In the genomic region with DNA sequence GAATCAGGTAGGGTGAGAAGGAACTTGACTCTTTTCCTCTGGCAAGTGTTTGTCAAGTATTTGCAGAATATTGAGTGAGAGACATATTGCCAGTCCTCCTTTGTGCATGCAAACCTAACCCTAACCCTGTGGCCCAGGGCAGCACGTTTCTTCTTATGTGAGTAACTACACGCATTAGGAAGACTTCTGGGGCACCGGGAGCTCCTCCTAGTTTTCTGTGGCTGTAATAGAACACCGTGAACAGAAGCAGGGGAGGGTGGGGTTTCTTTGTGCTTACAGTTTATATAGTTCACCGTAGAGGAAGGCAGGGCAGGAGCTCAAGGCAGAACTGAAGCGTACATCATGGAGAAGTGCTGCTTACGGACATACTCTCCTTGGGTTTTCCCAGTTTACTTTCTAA, we compare ENCODE assay signal across 13 mouse cellular contexts.
DNase-seq lines count a peak whose midpoint lies in the region; ATAC-seq lines count a peak whose summit lies in the region.
"Had no signal": no experiment of that assay in that cellular context is flagged by ENCODE, and none has a peak within 500 bp of the region (broad histone marks: within the 10 kb centered on the region; RNA-seq: fewer than 3 reads in every experiment).

No protein-coding gene starts in this region.

- no peaks in the 10 kb centered on the region for H3K9me3 ChIP-seq in kidney, embryonic 16.5 days (ENCODE audit: low read length)
- no peaks in the 10 kb centered on the region for H3K9me3 ChIP-seq in intestine, embryonic 15.5 days
- H3K9me3 ChIP-seq in heart, embryonic 12.5 days (replicated peaks) = peaks cover 5% of the 10 kb centered on the region

- no peak overlapping the region for H3K9ac ChIP-seq in kidney, embryonic 16.5 days (replicated peaks; ENCODE audit: low read length)
- H3K9ac ChIP-seq in intestine, embryonic 15.5 days = no peak overlapping the region
- no peak overlapping the region for H3K9ac ChIP-seq in heart, embryonic 12.5 days

- H3K4me3 ChIP-seq in kidney, embryonic 16.5 days (ENCODE audit: low read length) = no peak overlapping the region
- no peak overlapping the region for H3K4me3 ChIP-seq in intestine, embryonic 15.5 days (replicated peaks)
- no peak overlapping the region for H3K4me3 ChIP-seq in heart, embryonic 12.5 days
- H3K4me3 ChIP-seq: heart, adult 2 months had no signal

- no peaks in the 10 kb centered on the region for H3K36me3 ChIP-seq in kidney, embryonic 16.5 days (ENCODE audit: insufficient read depth, low read length)
- no peaks in the 10 kb centered on the region for H3K36me3 ChIP-seq in intestine, embryonic 15.5 days
- H3K36me3 ChIP-seq in heart, embryonic 12.5 days = no peaks in the 10 kb centered on the region

- peak overlapping the region; percentile 64; the same call in 1 of the 2 replicates for H3K27ac ChIP-seq in kidney, embryonic 16.5 days (ENCODE audit: low read length)
- peak overlapping the region; percentile 2; the same call in 1 of the 2 replicates for H3K27ac ChIP-seq in intestine, embryonic 15.5 days
- no peak overlapping the region for H3K27ac ChIP-seq in heart, embryonic 12.5 days (ENCODE audit: poor library complexity, severe bottlenecking)
- H3K27ac ChIP-seq: heart, adult 2 months had no signal

- H3K4me1 ChIP-seq in kidney, embryonic 16.5 days (ENCODE audit: insufficient read depth, low read length) = peaks cover 25% of the 10 kb centered on the region
- peaks cover 10% of the 10 kb centered on the region; the same call in 1 of the 2 replicates for H3K4me1 ChIP-seq in intestine, embryonic 15.5 days (replicated peaks)
- peaks cover 19% of the 10 kb centered on the region for H3K4me1 ChIP-seq in heart, embryonic 12.5 days (replicated peaks)

- no peaks in the 10 kb centered on the region for H3K27me3 ChIP-seq in kidney, embryonic 16.5 days (ENCODE audit: insufficient read depth, low read length)
- H3K27me3 ChIP-seq in intestine, embryonic 15.5 days (replicated peaks) = no peaks in the 10 kb centered on the region
- H3K27me3 ChIP-seq in heart, embryonic 12.5 days (replicated peaks) = no peaks in the 10 kb centered on the region

- 26% methylated on average over 7 of the region's 7 CpGs for WGBS in kidney, embryonic 16.5 days
- WGBS in intestine, embryonic 15.5 days = 24% methylated on average over 7 of the region's 7 CpGs
- WGBS in heart, embryonic 12.5 days = 72% methylated on average over 7 of the region's 7 CpGs

- H3K4me2 ChIP-seq in kidney, embryonic 16.5 days (replicated peaks; ENCODE audit: low read depth, low read length) = no peak overlapping the region
- no peak overlapping the region for H3K4me2 ChIP-seq in intestine, embryonic 15.5 days (replicated peaks)
- H3K4me2 ChIP-seq in heart, embryonic 12.5 days = no peak overlapping the region

- DNase-seq in kidney, postnatal 25 days = no peak
- peak; percentile 48 for DNase-seq in ZHBTc4 (ENCODE audit: low read depth, low spot score)
- peak; percentile 16 for DNase-seq in mesoderm, embryonic 11.5 days (ENCODE audit: low read depth, low spot score)
- DNase-seq in gastrocnemius, postnatal 4 days (ENCODE audit: low spot score in 2 of 2) = no peak
- DNase-seq: cerebellum, postnatal 10 days; heart, adult 2 months; heart, postnatal 14 days; right cerebral cortex, postnatal 25 days; thymus, postnatal 36 days had no signal

- ATAC-seq in kidney, embryonic 16.5 days (ENCODE audit: low FRiP score, low TSS enrichment) = peak; percentile 66
- peak; percentile 40 for ATAC-seq in intestine, embryonic 15.5 days
- ATAC-seq in heart, embryonic 12.5 days (ENCODE audit: insufficient number of reproducible peaks, low FRiP score) = no peak
- ATAC-seq in cerebellum, adult (ENCODE audit: insufficient number of reproducible peaks, low FRiP score, low TSS enrichment) = no peak

Comparison
In these comparisons a context has a peak if more than half of its experiments do, and no peak if none do; other contexts are left out.
1. ATAC-seq: peak in kidney, embryonic 16.5 days (single experiment) and intestine, embryonic 15.5 days (single experiment); none in heart, embryonic 12.5 days (single experiment) and cerebellum, adult (single experiment).
2. DNase-seq: peak in ZHBTc4 (single experiment) and mesoderm, embryonic 11.5 days (single experiment); none in kidney, postnatal 25 days (0 of 2) and gastrocnemius, postnatal 4 days (0 of 2).